Mouse (Mus musculus): ENCODE measurements around the gene Kif13a.

Kif13a gene

DNA sequence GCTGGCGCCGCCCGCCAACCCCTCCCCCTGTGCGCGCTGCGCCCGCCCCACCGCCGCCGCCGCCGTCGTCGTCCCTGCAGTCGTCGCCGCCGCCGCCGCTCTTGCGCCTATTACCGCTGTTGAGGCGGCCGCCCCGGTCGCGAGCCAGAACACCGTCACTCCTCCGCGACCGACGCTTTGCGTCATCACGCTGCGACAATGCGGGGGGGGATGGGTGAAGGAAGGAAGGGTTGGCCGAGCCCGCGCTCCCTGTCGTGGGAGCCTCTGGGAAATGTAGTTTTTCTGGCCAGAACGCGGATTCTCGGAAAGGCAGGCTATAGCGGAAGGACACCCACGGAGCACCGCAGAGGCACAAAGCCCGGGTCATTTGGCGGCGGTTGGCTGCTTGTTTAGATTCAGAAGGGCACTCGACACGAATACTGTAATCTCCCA is 201.8 kb downstream of the Kif13a start, which contains the start of gene Nup153:
Gene Nup153 (minus strand): TSS at position 104 of the 432 bp plus-strand sequence.
- DNase-seq (ENCODE audit: low spot score), result peak; percentile 99

DNA sequence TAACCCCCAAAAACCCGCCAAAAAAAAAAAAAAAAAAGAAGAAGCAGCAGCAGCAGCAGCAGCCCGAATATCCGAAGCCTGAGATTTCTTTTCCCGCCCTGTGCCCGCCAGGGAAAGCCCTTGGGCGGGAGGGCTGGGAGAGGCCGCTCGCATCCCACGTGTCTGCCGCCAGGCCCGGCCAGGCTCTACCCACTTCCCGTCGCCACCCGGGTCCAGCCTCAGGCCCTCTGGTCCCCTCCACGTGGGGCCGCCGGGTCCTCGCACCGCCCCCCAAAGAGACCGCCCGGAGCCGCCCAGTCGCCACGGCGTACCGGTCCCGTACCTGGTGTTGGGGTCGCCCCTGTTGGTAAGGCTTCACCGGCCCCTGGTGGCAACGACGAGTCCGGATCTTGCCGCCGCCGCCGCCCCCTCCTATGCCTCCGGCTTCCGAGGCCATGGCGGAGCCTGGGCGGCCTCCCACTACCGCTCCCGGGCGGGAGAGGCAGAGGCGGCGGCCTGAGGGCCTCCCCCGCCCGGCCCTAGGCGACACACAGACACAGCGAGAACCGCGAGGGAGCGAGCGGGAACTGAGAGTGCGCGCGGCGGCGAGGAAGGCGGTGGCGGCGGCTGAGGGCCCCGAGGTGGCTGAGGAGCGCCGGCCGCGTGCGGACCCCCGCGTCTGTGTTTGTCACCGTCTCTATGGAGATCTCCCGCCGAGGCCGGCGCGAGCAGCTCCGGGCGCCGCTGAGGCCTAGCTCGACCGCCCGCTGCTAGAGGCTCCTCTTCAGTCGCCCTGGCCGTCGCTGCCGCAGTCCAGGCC is 202.4 kb downstream of the Kif13a start:
- DNase-seq (ENCODE audit: low spot score), result peak; percentile 69

DNA sequence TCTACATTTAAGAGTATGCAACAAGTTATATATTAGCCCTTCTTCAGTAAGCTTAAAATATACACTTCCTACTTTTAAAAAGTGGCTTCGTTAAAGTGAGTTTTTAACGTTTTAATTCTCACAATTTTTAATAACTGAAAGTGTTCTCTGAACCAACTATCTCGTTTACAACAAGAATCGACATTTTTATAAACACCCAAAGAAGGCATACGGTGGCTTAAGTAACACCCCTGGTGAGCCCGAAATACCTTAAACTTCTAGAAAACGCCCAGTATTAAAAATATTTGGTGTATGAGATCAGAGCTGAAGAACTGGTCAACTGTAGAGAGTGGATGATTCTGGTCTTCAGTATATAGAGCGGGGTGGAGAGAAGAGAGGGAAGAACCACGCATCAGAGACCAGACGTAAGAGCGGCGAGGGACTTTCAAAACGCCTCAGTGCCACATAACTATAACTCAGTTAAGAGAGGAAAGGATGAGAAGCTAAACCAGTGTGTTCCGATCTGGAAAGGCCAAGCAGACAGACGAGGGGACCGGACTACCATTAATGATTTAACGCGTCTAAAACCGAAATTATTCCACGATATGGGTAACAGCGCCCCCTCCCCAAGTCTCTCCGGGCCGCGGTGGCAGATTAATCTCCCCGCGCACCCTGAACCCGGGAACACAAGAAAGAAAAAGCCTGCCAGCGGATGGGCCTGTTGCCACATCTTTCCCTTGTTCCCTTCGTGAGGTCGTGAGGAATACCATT is 203.2 kb downstream of the Kif13a start:
- peak; percentile 60 for DNase-seq (ENCODE audit: low spot score)

- peak; percentile 31 for DNase-seq (ENCODE audit: low spot score)
These were observed 204.4 kb downstream of the Kif13a start for GRCm38 (mm10) chr13:46725227-46725626.

GRCm38 (mm10) chr13:46724371-46724770 is 205.3 kb downstream of the Kif13a start:
- no peak for DNase-seq (ENCODE audit: low spot score)

DNA sequence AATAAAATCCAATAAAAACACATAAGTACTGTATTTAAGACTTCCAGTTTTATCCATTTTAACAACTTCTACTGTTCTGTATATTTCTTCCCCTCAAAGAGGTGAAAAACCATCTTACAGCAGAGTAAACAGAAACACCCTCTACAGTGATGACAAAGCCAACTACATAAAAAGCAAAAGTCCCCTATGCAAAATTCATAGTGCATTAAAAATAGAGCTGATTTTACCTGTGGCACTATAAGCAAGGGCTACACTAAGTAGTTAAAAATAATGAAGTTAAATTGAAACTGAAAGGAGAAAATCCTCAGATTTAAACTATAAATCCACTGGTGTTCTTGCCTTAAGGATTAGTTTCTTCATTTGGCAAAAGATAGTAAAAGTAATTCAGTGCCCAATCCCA is 208.7 kb downstream of the Kif13a start:
- no peak for DNase-seq (ENCODE audit: low spot score)

DNA sequence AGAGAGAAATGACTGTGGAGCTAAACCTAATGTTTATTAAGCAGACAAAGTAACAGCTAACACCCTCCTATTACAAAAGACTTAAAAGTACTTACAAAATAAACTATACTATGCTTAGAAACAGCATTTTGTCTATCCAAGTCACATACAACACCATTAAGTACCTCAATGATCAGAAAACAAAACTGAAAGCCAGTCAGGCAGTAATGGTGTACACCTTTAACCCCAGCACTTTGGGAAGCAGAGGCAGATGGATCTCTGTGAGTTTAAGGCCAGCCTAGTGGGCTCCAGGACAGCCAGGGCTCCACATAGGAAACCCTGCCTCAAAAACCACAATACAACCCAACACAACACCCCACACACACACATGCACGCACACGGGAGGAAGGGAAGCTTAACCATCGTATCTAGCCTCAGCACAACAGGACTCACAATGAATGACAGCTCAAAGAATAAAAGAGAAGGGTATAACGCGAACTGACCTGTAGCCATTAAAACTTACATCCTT is 210.7 kb downstream of the Kif13a start:
- no peak for DNase-seq (ENCODE audit: low spot score)

GRCm38 (mm10) chr13:46715976-46716639 is 213.6 kb downstream of the Kif13a start:
- no peak for DNase-seq (ENCODE audit: low spot score)

DNA sequence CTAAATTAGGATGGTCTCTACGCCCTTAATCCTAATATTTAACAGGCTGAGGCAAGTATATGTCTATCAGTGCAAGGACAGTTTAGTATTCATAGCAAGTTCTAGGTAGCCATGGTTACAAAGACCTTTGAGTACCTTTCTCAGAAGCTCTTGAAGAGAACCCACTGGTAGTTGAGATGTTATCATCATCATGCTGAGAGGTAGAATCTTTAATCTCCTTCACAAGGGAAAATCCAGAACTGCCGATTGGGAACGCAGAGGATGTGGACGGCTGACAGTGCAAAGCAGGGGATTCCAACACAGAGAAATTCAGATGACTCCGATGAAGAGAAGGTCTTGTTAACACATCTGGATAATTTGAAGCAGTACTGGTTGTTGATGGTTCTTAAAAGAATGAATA is 216.2 kb downstream of the Kif13a start:
- DNase-seq (ENCODE audit: low spot score), result no peak

GRCm38 (mm10) chr13:46703138-46703537 is 226.5 kb downstream of the Kif13a start:
- DNase-seq (ENCODE audit: low spot score), result peak; percentile 19

DNA sequence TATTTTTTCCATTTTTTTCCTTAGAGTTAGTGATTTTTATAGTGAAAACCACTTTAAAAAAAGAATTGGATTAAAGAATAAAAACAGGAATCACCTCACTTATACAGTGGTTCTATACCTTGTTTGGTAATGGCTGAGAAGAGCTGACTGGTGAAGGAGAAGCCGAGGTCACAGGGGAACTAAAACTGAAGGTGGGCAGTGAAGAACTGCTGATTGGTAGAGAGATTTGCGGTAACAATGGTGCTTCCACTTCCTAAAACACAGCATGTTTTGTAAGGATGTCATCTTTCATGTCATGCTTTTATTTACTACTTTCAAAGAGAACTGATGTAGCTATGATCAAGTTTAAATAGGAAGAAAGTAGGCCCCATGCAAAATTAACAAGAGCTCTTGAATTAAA is 228.2 kb downstream of the Kif13a start:
- DNase-seq (ENCODE audit: low spot score), result no peak

DNA sequence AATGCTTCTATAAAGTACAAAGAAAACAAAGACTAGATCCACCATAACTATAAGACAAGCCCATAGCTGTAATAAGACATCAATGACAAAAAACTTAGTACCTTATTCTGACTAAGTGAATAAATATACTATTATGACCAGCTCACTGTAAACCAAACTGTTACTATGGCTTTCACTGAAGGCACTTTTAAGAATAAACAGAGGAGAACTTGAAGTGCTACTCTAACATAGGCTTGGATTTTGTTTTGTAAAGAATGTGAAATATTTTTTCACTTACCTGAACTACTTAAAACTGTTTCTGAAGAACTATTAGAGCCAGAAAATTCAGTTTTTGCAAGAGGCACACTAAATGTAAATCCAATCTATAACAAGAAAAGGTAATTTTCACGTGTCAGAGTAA is 230.3 kb downstream of the Kif13a start:
- no peak for DNase-seq (ENCODE audit: low spot score)
